Mouse (Mus musculus) small intestine, adult 2 months (tissue): ENCODE data around the gene Gas2. TPM values are rescaled to one million over a fixed set of nuclear protein-coding genes. Genes with fewer than 3 reads are reported as not detected.

ENCODE experiments used
- H3K27ac ChIP-seq: fragments of 200-500 bp; 2 replicates; pipeline ENCODE4 v1.5.1; 2012; ENCODE audit warnings: low read depth, low read length, control low read depth, inconsistent platforms; ENCODE audit not compliant: insufficient read depth
- H3K27me3 ChIP-seq: fragments of 200-500 bp; 2 replicates; pipeline ENCODE4 v1.6.1; 2012; ENCODE audit warnings: mild to moderate bottlenecking, moderate library complexity, low read length, inconsistent platforms; ENCODE audit not compliant: control insufficient read depth, insufficient read depth
- H3K36me3 ChIP-seq: fragments of 200-500 bp; 2 replicates; pipeline ENCODE4 v1.6.1; 2012; ENCODE audit warnings: mild to moderate bottlenecking, low read length, control low read depth, inconsistent platforms; ENCODE audit not compliant: control insufficient read depth, insufficient read depth
- H3K4me1 ChIP-seq: fragments of 200-500 bp; 2 replicates; pipeline ENCODE4 v1.6.1; 2012; ENCODE audit warnings: low read length, inconsistent platforms, mixed read lengths; ENCODE audit not compliant: control insufficient read depth, insufficient read depth, insufficient read length
- H3K4me3 ChIP-seq: fragments of 200-500 bp; 2 replicates; pipeline ENCODE4 v1.5.1; 2012; ENCODE audit warnings: low read depth, mild to moderate bottlenecking, control low read depth, inconsistent platforms, low read length, moderate library complexity
- CTCF ChIP-seq: fragments of 200-500 bp; IDR thresholded peaks from 2 replicates; pipeline ENCODE4 v1.5.1; 2012; ENCODE audit warnings: low read depth, mild to moderate bottlenecking, control low read depth, inconsistent platforms, low read length, moderate library complexity, mixed read lengths; ENCODE audit not compliant: insufficient replicate concordance, insufficient read length; ENCODE audit errors: extremely low read depth
- POLR2A ChIP-seq: fragments of 200-500 bp; IDR thresholded peaks from 2 replicates; pipeline ENCODE4 v1.6.1; 2012; ENCODE audit warnings: low read depth, mild to moderate bottlenecking, control low read depth, inconsistent platforms, low read length, moderate library complexity
- whole genome bisulfite sequencing: fragments of 180-500 bp; shearing (Covaris S2); methylation state at CpG from one replicate; pipeline ENCODE4 v1.1.7; 2018; 5-methylcytosine and 5-hydroxymethylcytosine counted together
- polyA plus RNA-seq: library from polyadenylated mRNA; depleted of rRNA; stranded (reverse); fragments of >200 nt; gene quantifications from 2 replicates; pipeline ENCODE4 v1.2.3, GENCODE M21; 2012

Gas2 gene
- polyA plus RNA-seq, 1 experiment = 1.1 TPM

GRCm38 (mm10) chr7:51865336-51865735 is 3.5 kb downstream of the Gas2 start:
- WGBS = 54% methylated on average over 1 of the region's 1 CpGs
- Histone ChIP-seq H3K4me3 (no peak overlapping the region), H3K36me3 (peaks cover 4% of the 10 kb centered on the region; the same call in 1 of the 2 replicates), H3K27ac (no peak overlapping the region), H3K4me1 (peaks cover 6% of the 10 kb centered on the region), H3K27me3 (no peaks in the 10 kb centered on the region)
- TF ChIP-seq POLR2A (no peak), CTCF (no peak)

GRCm38 (mm10) chr7:51867983-51868382 is 6.2 kb downstream of the Gas2 start:
- H3K4me3 ChIP-seq = no peak overlapping the region
- peaks cover 4% of the 10 kb centered on the region; the same call in 1 of the 2 replicates for H3K36me3 ChIP-seq
- no peaks in the 10 kb centered on the region for H3K27me3 ChIP-seq
- WGBS = 48% methylated on average over 1 of the region's 1 CpGs
- TF ChIP-seq CTCF (no peak), POLR2A (no peak)
- no peak overlapping the region for H3K27ac ChIP-seq
- H3K4me1 ChIP-seq = no peaks in the 10 kb centered on the region

GRCm38 (mm10) chr7:51872041-51872440 is 10.2 kb downstream of the Gas2 start:
- 81% methylated on average over 1 of the region's 1 CpGs for WGBS
- Histone ChIP-seq H3K4me3 (no peak overlapping the region), H3K27ac (no peak overlapping the region), H3K27me3 (no peaks in the 10 kb centered on the region), H3K36me3 (peaks cover 1% of the 10 kb centered on the region; the same call in 1 of the 2 replicates), H3K4me1 (no peaks in the 10 kb centered on the region)
- TF ChIP-seq CTCF (no peak), POLR2A (no peak)

GRCm38 (mm10) chr7:51872597-51872996 is 10.8 kb downstream of the Gas2 start:
- TF ChIP-seq POLR2A = no peak
- no peak for TF ChIP-seq CTCF
- H3K4me3 ChIP-seq = no peak overlapping the region

GRCm38 (mm10) chr7:51876316-51876715 is 14.5 kb downstream of the Gas2 start:
- no peak overlapping the region for H3K4me3 ChIP-seq
- H3K27ac ChIP-seq = no peak overlapping the region
- peaks cover 4% of the 10 kb centered on the region; the same call in 1 of the 2 replicates for H3K27me3 ChIP-seq
- H3K4me1 ChIP-seq = peaks cover 7% of the 10 kb centered on the region
- no peaks in the 10 kb centered on the region for H3K36me3 ChIP-seq
- TF ChIP-seq POLR2A = no peak
- TF ChIP-seq CTCF = no peak

More at GRCm38 (mm10) chr7:51872597-51872996, 10.8 kb downstream of the Gas2 start:
- Histone ChIP-seq H3K27me3 (no peaks in the 10 kb centered on the region), H3K36me3 (no peaks in the 10 kb centered on the region; the same call in 1 of the 2 replicates), H3K27ac (no peak overlapping the region), H3K4me1 (no peaks in the 10 kb centered on the region)

- H3K27ac ChIP-seq = no peak overlapping the region
- H3K4me1 ChIP-seq = peaks cover 7% of the 10 kb centered on the region
- no peak for TF ChIP-seq POLR2A
- TF ChIP-seq CTCF = no peak
- peak overlapping the region; percentile 53 for H3K4me3 ChIP-seq
- no peaks in the 10 kb centered on the region for H3K36me3 ChIP-seq
- peaks cover 4% of the 10 kb centered on the region; the same call in 1 of the 2 replicates for H3K27me3 ChIP-seq
- WGBS = 16% methylated on average over 8 of the region's 8 CpGs
Observed at GRCm38 (mm10) chr7:51878730-51879129, 16.9 kb downstream of the Gas2 start.

- H3K27ac ChIP-seq = peak overlapping the region; percentile 38; the same call in 1 of the 2 replicates
- peaks cover 7% of the 10 kb centered on the region for H3K4me1 ChIP-seq
- 13% methylated on average over 17 of the region's 17 CpGs for WGBS
- TF ChIP-seq POLR2A (0 out of 2 replicates have a peak, but pooled peaks have one; percentile 16), CTCF (no peak)
- peaks cover 4% of the 10 kb centered on the region; the same call in 1 of the 2 replicates for H3K27me3 ChIP-seq
- no peaks in the 10 kb centered on the region for H3K36me3 ChIP-seq
- peak overlapping the region; percentile 53 for H3K4me3 ChIP-seq
Observed at GRCm38 (mm10) chr7:51879136-51879723, 17.4 kb downstream of the Gas2 start.

GRCm38 (mm10) chr7:51880121-51880520 is 18.3 kb downstream of the Gas2 start:
- peaks cover 7% of the 10 kb centered on the region for H3K4me1 ChIP-seq
- WGBS = 85% methylated on average over 4 of the region's 4 CpGs
- no peaks in the 10 kb centered on the region for H3K36me3 ChIP-seq
- TF ChIP-seq POLR2A (no peak), CTCF (no peak)
- H3K27me3 ChIP-seq = peaks cover 4% of the 10 kb centered on the region; the same call in 1 of the 2 replicates
- no peak overlapping the region for H3K27ac ChIP-seq
- no peak overlapping the region for H3K4me3 ChIP-seq
